17 mouse cellular contexts compared by ENCODE assay signal in the genomic region with DNA sequence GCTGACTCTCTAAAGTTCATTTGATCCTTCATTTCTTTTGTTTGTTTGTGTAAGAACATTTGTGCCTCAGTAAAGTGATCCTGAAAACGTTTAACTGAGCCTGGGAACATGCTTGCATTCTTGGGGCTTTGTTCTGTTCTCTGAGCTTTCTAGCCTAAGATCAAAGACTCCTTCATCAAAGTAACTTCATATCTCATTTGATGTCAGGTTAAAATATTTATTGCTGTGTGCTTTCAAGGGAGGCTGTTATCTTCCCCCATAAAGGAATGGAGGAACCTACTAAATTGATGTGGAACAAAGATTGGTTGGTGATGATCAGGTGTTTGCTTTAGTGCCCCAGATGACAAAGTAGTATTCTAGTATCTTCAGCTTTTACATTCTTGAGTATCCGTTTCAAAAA.
"Had no signal": no experiment of that assay in that cellular context is flagged by ENCODE, and none has a peak within 500 bp of the region (broad histone marks: within the 10 kb centered on the region; RNA-seq: fewer than 3 reads in every experiment).

No protein-coding gene starts in this region.

- H3K9me3 ChIP-seq: liver, embryonic 13.5 days; midbrain, embryonic 15.5 days had no signal

- DNase-seq: kidney, adult 18-20 months; kidney, adult 9 months; kidney, postnatal 25 days; layer of hippocampus, adult 9-11 months; layer of hippocampus, postnatal 36 days; liver, embryonic 13.5 days; lung, adult 2 months; lung, postnatal 14 days; lung, postnatal 4 days; thymus, adult 18-20 months; thymus, postnatal 25 days had no signal

- H3K27me3 ChIP-seq: liver, embryonic 13.5 days; midbrain, embryonic 15.5 days had no signal

- H3K4me1 ChIP-seq: liver, embryonic 13.5 days; midbrain, embryonic 15.5 days had no signal

- H3K36me3 ChIP-seq: liver, embryonic 13.5 days; midbrain, embryonic 15.5 days had no signal

- H3K27ac ChIP-seq: kidney, postnatal 0 days; layer of hippocampus, adult 2 months; left cerebral cortex, adult 2 months; liver, embryonic 13.5 days; midbrain, embryonic 15.5 days had no signal

- H3K4me2 ChIP-seq: liver, embryonic 13.5 days; midbrain, embryonic 11.5 days; midbrain, embryonic 15.5 days had no signal

- H3K4me3 ChIP-seq: layer of hippocampus, adult 2 months; left cerebral cortex, adult 2 months; liver, embryonic 13.5 days; midbrain, embryonic 15.5 days; myocyte had no signal

- H3K9ac ChIP-seq: liver, embryonic 13.5 days; midbrain, embryonic 15.5 days had no signal

- ATAC-seq: midbrain, embryonic 15.5 days had no signal
